Mouse (Mus musculus) heart, adult 2 months (tissue): ENCODE measurements around the gene Smc3.

Experiments used
- CTCF ChIP-seq: fragments of 200-600 bp; IDR thresholded peaks from 2 replicates; pipeline ENCODE4 v1.8.1; 2022; ENCODE audit warnings: antibody characterized with exemption, mild to moderate bottlenecking, moderate library complexity
- POLR2A ChIP-seq: fragments of 200-500 bp; IDR thresholded peaks from 2 replicates; pipeline ENCODE4 v1.6.1; 2011; ENCODE audit warnings: mild to moderate bottlenecking, low read depth, low read length, control low read depth; ENCODE audit not compliant: insufficient read depth

DNA sequence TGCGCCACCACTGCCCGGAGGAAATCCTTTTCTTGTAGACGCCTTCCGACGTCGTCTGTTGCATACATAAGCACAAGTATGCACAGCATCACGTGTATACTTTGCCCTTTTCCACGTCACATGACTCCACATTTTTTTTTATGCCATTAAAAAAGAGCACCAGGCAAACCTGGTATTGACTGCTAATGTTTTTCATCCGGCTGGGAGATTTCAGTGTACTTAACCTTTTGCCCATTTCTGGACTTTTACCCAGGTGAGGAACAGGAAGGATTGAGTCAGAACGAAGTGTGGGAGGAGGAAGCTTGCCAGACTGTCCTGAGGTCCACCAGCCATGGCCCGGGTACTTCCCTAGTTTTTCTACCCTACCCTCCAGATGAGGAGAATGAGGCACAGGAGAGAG lies 45.8 kb upstream of the Smc3 start:
- TF ChIP-seq CTCF (no peak), POLR2A (no peak)
